Mouse (Mus musculus) erythroblast, adult 5-6 weeks (primary cell): ENCODE results near the gene Cpxm1. TPM values are rescaled to one million over a fixed set of nuclear protein-coding genes. Genes with fewer than 3 reads are reported as not detected.

ENCODE experiments used
- ATAC-seq: replicated peaks from 2 replicates; pipeline ENCODE4 v1.8.0; 2016; ENCODE audit warnings: moderate number of reproducible peaks, mild to moderate bottlenecking, moderate TSS enrichment, inconsistent platforms; ENCODE audit not compliant: poor library complexity, low FRiP score, severe bottlenecking
- total RNA-seq, 2 experiments: library from RNA; stranded (forward) in 1 of 2; stranded (reverse) in 1 of 2; fragments of 150-400 nt in 1 of 2; fragments of 200-764, 138-1000 nt in 1 of 2; gene quantifications; 2 replicates each; pipeline versions ENCODE4 v1.2.3 to v1.2.4; 2015 to 2017; ENCODE audit warnings: low replicate concordance in 2 of 2

The Cpxm1 gene
- total RNA-seq, 2 experiments from 2014 or later: not detected

DNA sequence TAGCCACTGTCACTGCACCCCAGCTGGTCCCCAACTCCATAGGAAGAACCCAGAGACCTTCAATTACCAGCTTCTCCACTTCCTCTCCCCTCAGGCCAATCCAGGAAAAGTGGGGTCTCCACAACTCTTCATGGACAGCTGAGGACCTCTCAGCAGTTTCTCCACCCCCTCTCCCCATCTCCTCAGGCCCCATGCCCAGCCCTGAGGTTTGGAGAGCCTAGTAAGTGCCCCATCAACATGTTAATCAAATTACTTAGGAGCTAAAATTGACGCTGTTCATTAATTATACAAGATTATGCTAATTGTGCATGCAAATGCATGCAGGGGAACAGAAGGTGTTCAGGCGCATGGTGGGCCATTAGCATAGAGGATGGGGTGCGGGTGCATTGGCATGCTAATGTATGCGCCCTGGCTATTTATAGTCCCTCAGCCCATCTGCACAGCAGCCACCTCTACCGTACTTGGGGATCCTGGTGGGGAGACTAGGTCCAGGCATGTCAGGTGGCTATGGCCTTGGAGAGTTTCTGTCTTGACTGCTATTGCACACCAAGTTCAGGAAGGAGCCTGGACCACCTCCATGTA, 45.5 kb downstream of the Cpxm1 start:
- ATAC-seq: no peak

DNA sequence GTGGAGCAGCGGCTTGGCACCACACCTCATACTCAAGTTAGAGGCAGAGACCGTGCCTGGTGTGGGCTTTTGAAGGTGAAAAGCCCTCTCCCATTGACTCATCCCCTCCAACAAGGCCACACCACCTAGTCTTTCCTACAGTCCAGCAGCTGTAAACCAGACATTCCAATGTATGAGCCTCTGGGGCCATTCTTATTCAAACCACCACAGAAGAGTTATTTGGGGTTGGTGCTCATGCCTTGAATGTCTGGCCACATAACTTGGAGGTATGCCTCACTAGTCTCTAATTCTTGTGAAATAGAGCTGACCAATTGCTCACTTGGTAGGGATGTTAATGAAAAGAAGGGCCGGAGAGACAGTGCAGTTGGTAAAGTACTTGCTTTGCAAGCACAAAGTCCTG, 47.0 kb downstream of the Cpxm1 start:
- ATAC-seq: no peak

DNA sequence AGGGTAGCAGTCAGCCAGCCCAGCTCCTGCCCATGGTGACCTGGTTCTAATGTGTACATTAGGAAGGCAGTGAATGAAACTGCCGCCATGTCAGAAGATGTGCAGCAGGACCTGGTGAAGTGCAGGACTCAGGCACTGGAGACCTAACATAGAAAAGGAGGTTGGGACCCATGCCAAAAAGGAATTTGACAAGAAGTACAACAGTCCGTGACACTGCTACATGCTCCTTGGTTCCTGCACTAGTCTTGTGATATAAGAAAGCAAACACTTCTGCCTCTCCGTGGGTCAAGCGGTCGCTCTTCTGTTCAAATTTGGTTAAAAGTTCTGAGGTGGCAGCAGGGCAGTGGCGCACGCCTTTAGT, 56.2 kb downstream of the Cpxm1 start:
- no peak for ATAC-seq

Other genes starting within 250 kb of the Cpxm1 start
- gene Snrpb, start 218.2 kb downstream of the Cpxm1 start, total RNA-seq (2015; ENCODE audit: low replicate concordance): 52.0 and 67.6 TPM in 2 replicates
- gene Snrpb, start 218.2 kb downstream of the Cpxm1 start, total RNA-seq (2017; ENCODE audit: low replicate concordance): 39.7 and 46.3 TPM in 2 replicates
- gene Tmc2, start 202.4 kb downstream of the Cpxm1 start, total RNA-seq (2015; ENCODE audit: low replicate concordance): not detected in 2 replicates
- gene Tmc2, start 202.4 kb downstream of the Cpxm1 start, total RNA-seq (2017; ENCODE audit: low replicate concordance): not detected in 2 replicates
- gene Nop56, start 123.1 kb downstream of the Cpxm1 start, total RNA-seq (2015; ENCODE audit: low replicate concordance): 86.7 and 101 TPM in 2 replicates
- gene Nop56, start 123.1 kb downstream of the Cpxm1 start, total RNA-seq (2017; ENCODE audit: low replicate concordance): 84.8 and 111 TPM in 2 replicates
- gene Idh3b, start 113.0 kb downstream of the Cpxm1 start, total RNA-seq (2015; ENCODE audit: low replicate concordance): 44.5 and 51.5 TPM in 2 replicates
- gene Idh3b, start 113.0 kb downstream of the Cpxm1 start, total RNA-seq (2017; ENCODE audit: low replicate concordance): 19.8 and 27.0 TPM in 2 replicates
- gene Ebf4, start 102.4 kb downstream of the Cpxm1 start, total RNA-seq (2015; ENCODE audit: low replicate concordance): not detected in 2 replicates
- 0.84 TPM in 1 of 2 replicates, not detected in the other for gene Ebf4, start 102.4 kb downstream of the Cpxm1 start, total RNA-seq (2017; ENCODE audit: low replicate concordance)
- gene Gm28372, start 7.7 kb upstream of the Cpxm1 start, total RNA-seq (2015; ENCODE audit: low replicate concordance): not detected in 2 replicates
- gene Gm28372, start 7.7 kb upstream of the Cpxm1 start, total RNA-seq (2017; ENCODE audit: low replicate concordance): not detected in 2 replicates
- gene 1700020A23Rik, start 7.7 kb upstream of the Cpxm1 start, total RNA-seq (2015; ENCODE audit: low replicate concordance): not detected in 2 replicates
- gene 1700020A23Rik, start 7.7 kb upstream of the Cpxm1 start, total RNA-seq (2017; ENCODE audit: low replicate concordance): not detected in 2 replicates
- not detected in 2 replicates for gene Tmem239, start 8.9 kb upstream of the Cpxm1 start, total RNA-seq (2015; ENCODE audit: low replicate concordance)
- not detected in 2 replicates for gene Tmem239, start 8.9 kb upstream of the Cpxm1 start, total RNA-seq (2017; ENCODE audit: low replicate concordance)
- 35.1 and 78.4 TPM in 2 replicates for gene Vps16, start 26.8 kb upstream of the Cpxm1 start, total RNA-seq (2015; ENCODE audit: low replicate concordance)
- gene Vps16, start 26.8 kb upstream of the Cpxm1 start, total RNA-seq (2017; ENCODE audit: low replicate concordance): 37.1 and 47.7 TPM in 2 replicates
- 2.1 and 6.0 TPM in 2 replicates for gene Pced1a, start 27.1 kb upstream of the Cpxm1 start, total RNA-seq (2015; ENCODE audit: low replicate concordance)
- gene Pced1a, start 27.1 kb upstream of the Cpxm1 start, total RNA-seq (2017; ENCODE audit: low replicate concordance): 1.7 and 2.8 TPM in 2 replicates
- 29.9 and 39.8 TPM in 2 replicates for gene Ptpra, start 52.7 kb upstream of the Cpxm1 start, total RNA-seq (2015; ENCODE audit: low replicate concordance)
- gene Ptpra, start 52.7 kb upstream of the Cpxm1 start, total RNA-seq (2017; ENCODE audit: low replicate concordance): 42.1 and 53.9 TPM in 2 replicates
- 15.0 TPM in 2 replicates for gene Mrps26, start 166.2 kb upstream of the Cpxm1 start, total RNA-seq (2015; ENCODE audit: low replicate concordance)
- 6.6 and 13.7 TPM in 2 replicates for gene Mrps26, start 166.2 kb upstream of the Cpxm1 start, total RNA-seq (2017; ENCODE audit: low replicate concordance)
- gene Oxt, start 178.6 kb upstream of the Cpxm1 start, total RNA-seq (2015; ENCODE audit: low replicate concordance): not detected in 2 replicates
- not detected in 2 replicates for gene Oxt, start 178.6 kb upstream of the Cpxm1 start, total RNA-seq (2017; ENCODE audit: low replicate concordance)
- not detected in 2 replicates for gene Avp, start 185.0 kb upstream of the Cpxm1 start, total RNA-seq (2015; ENCODE audit: low replicate concordance)
- not detected in 2 replicates for gene Avp, start 185.0 kb upstream of the Cpxm1 start, total RNA-seq (2017; ENCODE audit: low replicate concordance)
- 0.84 and 2.9 TPM in 2 replicates for gene Fastkd5, start 232.5 kb upstream of the Cpxm1 start, total RNA-seq (2015; ENCODE audit: low replicate concordance)
- 7.1 and 9.1 TPM in 2 replicates for gene Fastkd5, start 232.5 kb upstream of the Cpxm1 start, total RNA-seq (2017; ENCODE audit: low replicate concordance)
- gene Ubox5, start 232.5 kb upstream of the Cpxm1 start, total RNA-seq (2015; ENCODE audit: low replicate concordance): 1.7 and 3.8 TPM in 2 replicates
- gene Ubox5, start 232.5 kb upstream of the Cpxm1 start, total RNA-seq (2017; ENCODE audit: low replicate concordance): 0.68 and 0.98 TPM in 2 replicates
- not detected in 2 replicates for gene Lzts3, start 245.2 kb upstream of the Cpxm1 start, total RNA-seq (2015; ENCODE audit: low replicate concordance)
- gene Lzts3, start 245.2 kb upstream of the Cpxm1 start, total RNA-seq (2017; ENCODE audit: low replicate concordance): 0.43 and 0.84 TPM in 2 replicates